Mouse (Mus musculus) left cerebral cortex, postnatal 10 days (tissue): ENCODE measurements around the gene Ccl9. TPM values are rescaled to one million over a fixed set of nuclear protein-coding genes. Genes with fewer than 3 reads are reported as not detected.

Experiments used
- DNase-seq, 2 experiments: peaks; one replicate each; pipeline ENCODE4 v3.0.0; 2021 to 2022; ENCODE audit warnings: low spot score in 2 of 2, mixed read lengths in 1 of 2; ENCODE audit errors: extremely low spot score in 1 of 2
- intact Hi-C: fragments of 180-260 bp; cut with DNase I; formaldehyde crosslinking; loops from one replicate; pipeline ENCODE4 v1.15.1; 2025
- total RNA-seq, 2 experiments: library from RNA; stranded (reverse); gene quantifications; 2 replicates each; pipeline ENCODE4 v1.2.3; 2021

Gene Ccl9
- 1 to 10 TPM; 1.5 to 3.6 TPM for total RNA-seq

DNA sequence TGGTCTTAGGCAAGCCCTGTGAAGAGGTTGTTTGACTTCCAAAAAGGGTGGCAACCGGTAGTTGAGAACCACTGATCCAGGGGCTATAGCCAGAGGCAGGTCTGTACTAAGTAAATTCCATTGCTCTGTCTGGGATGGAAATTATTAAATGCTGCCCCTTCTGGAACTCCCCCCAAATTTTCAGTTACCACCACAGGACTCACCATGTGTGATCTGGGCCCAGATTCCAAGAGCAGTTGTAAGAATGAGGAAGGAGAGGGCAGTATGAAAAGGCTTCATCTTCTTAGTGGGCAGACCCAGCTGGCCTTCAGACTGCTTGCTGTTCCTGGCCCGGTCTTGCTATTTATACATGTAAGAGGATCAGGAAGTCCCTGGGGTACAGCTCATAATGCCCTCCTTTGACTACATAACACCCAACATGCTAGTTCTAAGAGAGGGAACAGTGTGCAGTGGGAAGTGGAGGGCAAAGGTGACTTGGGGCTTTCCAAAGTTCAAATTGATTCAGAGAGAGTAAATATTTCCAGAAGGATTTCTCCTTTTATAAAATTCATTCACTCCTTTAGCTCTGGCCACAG lies at the start of gene Ccl9:
Gene Ccl9 (minus strand): TSS at position 451 of the 575 bp plus-strand sequence.
- no peak for DNase-seq
- intact Hi-C loops: no loop called here

DNA sequence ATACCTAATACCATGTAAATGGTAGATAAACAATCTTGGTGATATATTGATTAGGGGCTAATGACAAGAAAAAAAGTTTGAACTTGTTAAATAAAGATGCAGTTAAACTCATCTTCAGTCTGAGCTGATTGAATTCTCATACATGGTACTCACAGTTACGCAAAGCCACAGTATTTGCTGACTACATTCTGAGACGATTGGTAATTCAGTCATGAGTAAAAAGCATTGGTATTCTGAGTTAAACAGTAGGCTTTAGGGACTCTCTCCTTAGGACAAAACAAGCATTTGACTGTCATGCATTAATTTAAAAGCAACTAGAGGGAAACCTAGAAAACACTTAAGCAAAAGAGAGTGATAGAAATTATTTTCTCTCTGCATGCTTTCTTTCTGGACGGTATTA lies 45.1 kb upstream of the Ccl9 start:
- DNase-seq: no peak
- intact Hi-C loops: no loop called here

DNA sequence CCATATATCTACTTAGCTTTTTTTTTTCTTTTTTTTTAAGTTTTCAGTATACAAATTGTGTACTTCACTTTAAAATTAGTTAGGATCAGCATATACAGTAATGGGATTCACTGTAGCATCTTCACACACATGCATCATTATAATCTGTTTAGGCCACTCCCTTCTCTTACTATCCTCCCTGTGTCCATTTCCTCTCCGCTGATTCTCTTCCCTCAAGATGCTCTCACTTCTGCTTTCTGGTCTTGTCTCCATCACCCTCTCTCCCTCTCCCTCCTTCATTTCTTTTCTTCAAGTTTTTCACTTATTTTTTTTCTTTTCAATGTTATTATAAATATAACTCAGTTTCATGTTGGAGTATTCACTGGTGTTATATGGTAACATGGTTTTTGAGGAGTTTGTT lies 40.6 kb upstream of the Ccl9 start:
- DNase-seq: no peak
- intact Hi-C loops: no loop called here

DNA sequence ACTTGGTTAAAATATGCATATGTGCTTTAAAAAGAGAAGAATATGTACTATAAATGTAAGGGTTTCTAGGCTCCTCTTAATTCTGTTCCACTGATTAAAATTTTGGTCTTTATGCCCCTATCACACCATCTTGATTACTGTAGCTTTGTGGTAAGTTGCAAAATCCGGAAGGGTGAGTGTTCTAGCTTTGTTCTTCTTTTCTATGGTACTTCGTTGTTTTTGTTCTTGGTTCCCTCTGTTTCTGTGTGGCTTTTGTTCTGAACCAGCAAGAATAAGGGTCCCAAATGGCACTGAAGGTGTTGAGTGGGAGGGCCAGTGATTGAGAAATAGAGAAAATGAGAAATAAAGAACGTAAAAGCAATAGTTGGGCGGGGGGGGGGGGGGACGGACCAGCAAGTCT lies 39.8 kb upstream of the Ccl9 start:
- intact Hi-C loops: no loop called here
- DNase-seq: no peak

DNA sequence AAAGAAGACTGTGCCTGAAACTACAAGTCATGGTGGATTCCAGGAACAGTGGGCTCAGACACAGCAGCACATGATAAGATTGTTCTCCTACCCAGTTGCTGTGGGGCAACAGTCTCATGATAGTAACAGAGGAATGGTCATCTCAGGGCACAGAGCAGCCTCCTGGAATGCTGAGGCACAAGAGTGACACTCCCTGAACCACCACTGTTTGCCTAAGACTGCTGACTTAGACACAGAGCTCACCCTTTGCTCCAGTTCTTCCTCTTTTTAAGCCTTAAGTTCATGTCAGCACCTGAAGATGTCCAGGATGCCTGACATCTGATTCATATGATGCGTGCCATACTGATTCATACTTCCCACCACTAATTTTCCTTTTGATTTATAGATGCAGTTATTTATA lies 38.1 kb upstream of the Ccl9 start:
- DNase-seq: no peak
- intact Hi-C loops: no loop called here

- DNase-seq: no peak
- intact Hi-C loops: no loop called here
Measured at GRCm38 (mm10) chr11:83610900-83611299, 32.5 kb upstream of the Ccl9 start.

- intact Hi-C loops: no loop called here
- DNase-seq: no peak
Measured at GRCm38 (mm10) chr11:83606396-83606795, 28.0 kb upstream of the Ccl9 start.

DNA sequence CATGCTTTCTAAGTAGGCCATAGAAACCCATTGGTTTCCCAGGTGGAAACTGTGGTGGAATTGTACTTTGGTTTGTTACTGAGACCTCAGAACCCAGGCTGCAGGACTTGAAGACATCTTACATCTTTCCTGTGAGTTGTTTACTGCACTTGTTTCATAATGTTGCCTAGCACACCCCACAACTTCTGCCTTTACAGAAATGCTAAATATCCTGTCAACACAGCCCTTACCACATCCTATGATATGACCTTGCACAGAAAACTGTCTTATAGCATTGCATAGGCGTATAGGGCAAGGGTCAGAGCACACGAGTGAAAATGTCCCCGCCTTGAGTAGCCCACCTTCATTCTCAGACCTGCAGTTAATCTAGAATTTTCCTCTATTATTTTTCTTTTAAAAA lies 27.1 kb upstream of the Ccl9 start:
- no peak for DNase-seq
- intact Hi-C loops: no loop called here

- no peak for DNase-seq
- intact Hi-C loops: no loop called here
Measured at GRCm38 (mm10) chr11:83604698-83605097, 26.3 kb upstream of the Ccl9 start.

- intact Hi-C loops: no loop called here
- no peak for DNase-seq
Measured at GRCm38 (mm10) chr11:83603399-83603798, 25.0 kb upstream of the Ccl9 start.

- DNase-seq: no peak
- intact Hi-C loops: no loop called here
Measured at GRCm38 (mm10) chr11:83600576-83600975, 22.1 kb upstream of the Ccl9 start.

GRCm38 (mm10) chr11:83598991-83599390 lies 20.6 kb upstream of the Ccl9 start:
- no peak for DNase-seq
- intact Hi-C loops: no loop called here

DNA sequence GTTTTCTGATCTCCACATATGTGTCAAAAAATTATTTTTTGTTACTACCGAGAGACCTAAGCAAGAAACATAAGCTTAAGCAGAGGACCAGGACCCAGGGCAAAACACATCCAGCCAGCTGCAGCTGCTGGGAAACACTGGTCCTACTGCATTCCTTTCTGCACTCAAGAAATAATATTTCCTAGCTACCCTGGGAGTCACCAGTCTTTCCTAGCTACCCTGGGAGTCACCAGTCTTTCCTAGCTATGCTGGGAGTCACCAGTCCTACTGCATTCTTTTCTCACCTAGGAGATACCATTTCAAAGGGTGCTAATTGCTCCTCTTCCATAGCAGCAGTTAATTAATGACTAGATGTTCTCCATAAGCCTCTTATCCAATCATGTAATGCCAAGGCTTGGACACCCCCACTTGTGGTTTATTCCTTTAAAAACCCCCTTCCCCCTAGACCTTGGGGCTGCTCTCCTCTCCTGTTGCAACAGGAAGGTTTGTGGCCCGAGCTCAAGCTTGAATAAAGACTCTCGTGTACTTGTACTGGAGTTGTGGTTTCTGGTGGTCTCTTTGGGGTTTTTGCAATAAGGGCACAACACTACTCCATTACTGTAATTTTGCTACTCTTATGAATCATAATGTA lies 19.9 kb upstream of the Ccl9 start:
- DNase-seq: no peak
- intact Hi-C loops: no loop called here

DNA sequence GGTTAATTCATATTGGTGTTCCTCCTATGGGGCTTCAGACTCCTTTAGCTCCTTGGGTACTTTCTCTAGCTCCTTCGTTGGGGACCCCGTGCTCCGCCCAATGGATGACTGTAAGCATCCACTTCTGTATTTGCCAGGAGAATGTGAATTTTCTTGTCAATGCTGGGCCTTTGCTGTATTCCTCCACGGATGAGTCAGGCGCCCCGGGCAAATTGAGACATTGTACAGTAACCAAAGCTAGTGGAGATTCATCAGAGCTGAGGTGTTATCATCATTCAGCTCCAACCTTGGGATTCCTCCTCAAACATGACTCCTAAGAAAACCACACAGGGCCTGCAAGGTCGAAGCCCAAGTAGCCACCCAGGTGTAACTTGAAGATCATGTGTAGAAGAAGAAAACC lies 19.4 kb upstream of the Ccl9 start:
- intact Hi-C loops: no loop called here
- DNase-seq: no peak

GRCm38 (mm10) chr11:83595669-83596455 lies 17.4 kb upstream of the Ccl9 start:
- no peak for DNase-seq
- intact Hi-C loops: no loop called here

GRCm38 (mm10) chr11:83593453-83593852 lies 15.0 kb upstream of the Ccl9 start:
- no peak for DNase-seq
- intact Hi-C loops: no loop called here

DNA sequence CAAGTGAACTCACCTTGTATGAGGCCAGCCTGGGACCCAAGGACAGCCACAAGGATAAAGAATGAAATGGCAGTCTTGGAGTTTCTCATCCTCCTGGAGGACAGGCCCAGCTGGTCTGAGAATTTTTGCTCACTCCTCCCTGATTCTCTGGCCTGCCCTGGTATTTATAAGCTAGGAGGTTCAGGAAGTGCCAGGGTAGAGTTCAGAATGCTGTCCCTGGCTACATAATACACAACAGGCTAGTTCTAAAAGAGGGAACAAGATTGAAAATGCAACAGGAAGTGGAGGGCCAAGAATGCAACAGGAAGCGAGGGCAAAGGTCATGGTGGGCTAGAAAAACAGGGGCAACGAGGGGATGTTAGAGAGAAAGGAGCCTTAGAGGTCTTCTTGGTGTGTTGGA lies 14.4 kb upstream of the Ccl9 start, which contains the start of gene Ccl6:
Gene Ccl6 (minus strand): TSS at position 235 of the 400 bp plus-strand sequence.
- no peak for DNase-seq
- intact Hi-C loops: no loop called here

DNA sequence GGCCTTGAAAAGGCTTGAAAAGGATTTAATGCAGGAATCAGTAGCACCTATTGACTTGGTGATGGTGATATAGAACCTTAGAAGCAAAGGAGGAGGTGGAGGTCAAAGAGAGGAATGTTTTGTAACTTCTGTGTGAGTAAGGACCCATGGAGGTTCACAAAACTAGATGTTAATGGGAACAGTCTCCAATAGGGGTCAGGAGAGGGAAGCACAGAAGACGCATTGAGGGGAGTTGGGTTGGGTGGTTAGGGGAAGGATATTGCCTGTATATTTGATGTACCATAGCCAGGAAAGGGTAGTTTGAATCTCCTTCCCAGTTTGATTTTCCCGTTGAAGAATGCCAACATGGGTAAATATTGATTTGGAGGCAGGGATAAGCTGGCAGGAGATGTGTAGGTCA lies 5.8 kb upstream of the Ccl9 start:
- intact Hi-C loops: no loop called here
- no peak for DNase-seq

GRCm38 (mm10) chr11:83583450-83583754 lies 5.0 kb upstream of the Ccl9 start:
- no peak for DNase-seq
- intact Hi-C loops: no loop called here

- DNase-seq: no peak
- intact Hi-C loops: no loop called here
Measured at GRCm38 (mm10) chr11:83582626-83583449, 4.4 kb upstream of the Ccl9 start.
